Mouse (Mus musculus) hindbrain, embryonic 11.5 days (tissue): ENCODE data around the gene Unkl. TPM values are rescaled to one million over a fixed set of nuclear protein-coding genes. Genes with fewer than 3 reads are reported as not detected.

Experiments used
- ATAC-seq: fragments of 200-750 bp; cut with Nextera tagmentation; 2 replicates; pipeline ENCODE4 v1.8.0; 2017; ENCODE audit warnings: mild to moderate bottlenecking, moderate TSS enrichment, moderate library complexity; ENCODE audit not compliant: low FRiP score
- DNase-seq: peaks from one replicate; pipeline ENCODE4 v3.0.0-alpha.2; 2015; ENCODE audit warnings: low spot score
- H3K27ac ChIP-seq: fragments of 300-500 bp; sonication (generic); 2 replicates; pipeline ENCODE4 v1.5.1; 2014; ENCODE audit warnings: mild to moderate bottlenecking, low read depth, low read length
- H3K27me3 ChIP-seq: fragments of 300-500 bp; sonication (generic); 2 replicates; pipeline ENCODE4 v1.6.1; 2014; ENCODE audit warnings: mild to moderate bottlenecking, low read length, moderate library complexity, mixed read lengths; ENCODE audit not compliant: control insufficient read depth, insufficient read depth
- H3K36me3 ChIP-seq: fragments of 300-500 bp; sonication (generic); 2 replicates; pipeline ENCODE4 v1.6.1; 2014; ENCODE audit warnings: mild to moderate bottlenecking, low read length, moderate library complexity, mixed read lengths; ENCODE audit not compliant: control insufficient read depth, insufficient read depth
- H3K4me1 ChIP-seq: fragments of 300-500 bp; sonication (generic); replicated peaks from 2 replicates; pipeline ENCODE4 v1.6.1; 2014; ENCODE audit warnings: low read length, mixed read lengths; ENCODE audit not compliant: control insufficient read depth, insufficient read depth
- H3K4me2 ChIP-seq: fragments of 300-500 bp; sonication (generic); replicated peaks from 2 replicates; pipeline ENCODE4 v1.6.1; 2014; ENCODE audit warnings: mild to moderate bottlenecking, low read depth, low read length
- H3K4me3 ChIP-seq: fragments of 300-500 bp; sonication (generic); 2 replicates; pipeline ENCODE4 v1.5.1; 2014; ENCODE audit warnings: low read depth, low read length
- H3K9ac ChIP-seq: fragments of 300-500 bp; sonication (generic); 2 replicates; pipeline ENCODE4 v1.6.1; 2014; ENCODE audit warnings: low read depth, low read length
- H3K9me3 ChIP-seq: fragments of 300-500 bp; sonication (generic); 2 replicates; pipeline ENCODE4 v1.6.1; 2016; ENCODE audit warnings: low read length; ENCODE audit not compliant: control insufficient read depth
- WGBS: fragments of 180-500 bp; shearing (Covaris S2); extraction: QIAGEN DNeasy Blood & Tissue Kit; methylation state at CpG from one replicate; pipeline ENCODE4 v1.1.7; 2014; 5-methylcytosine and 5-hydroxymethylcytosine counted together
- polyA plus RNA-seq: library from polyadenylated mRNA; unstranded; fragments of >200 nt; fragmentation: Nextera tagmentation; extraction: Ambion mirVana; gene quantifications from 2 replicates; pipeline ENCODE4 v1.2.1, GENCODE M21; 2014

Unkl gene
- polyA plus RNA-seq, 1 experiment from 2014 or later, result 4.3 TPM

DNA sequence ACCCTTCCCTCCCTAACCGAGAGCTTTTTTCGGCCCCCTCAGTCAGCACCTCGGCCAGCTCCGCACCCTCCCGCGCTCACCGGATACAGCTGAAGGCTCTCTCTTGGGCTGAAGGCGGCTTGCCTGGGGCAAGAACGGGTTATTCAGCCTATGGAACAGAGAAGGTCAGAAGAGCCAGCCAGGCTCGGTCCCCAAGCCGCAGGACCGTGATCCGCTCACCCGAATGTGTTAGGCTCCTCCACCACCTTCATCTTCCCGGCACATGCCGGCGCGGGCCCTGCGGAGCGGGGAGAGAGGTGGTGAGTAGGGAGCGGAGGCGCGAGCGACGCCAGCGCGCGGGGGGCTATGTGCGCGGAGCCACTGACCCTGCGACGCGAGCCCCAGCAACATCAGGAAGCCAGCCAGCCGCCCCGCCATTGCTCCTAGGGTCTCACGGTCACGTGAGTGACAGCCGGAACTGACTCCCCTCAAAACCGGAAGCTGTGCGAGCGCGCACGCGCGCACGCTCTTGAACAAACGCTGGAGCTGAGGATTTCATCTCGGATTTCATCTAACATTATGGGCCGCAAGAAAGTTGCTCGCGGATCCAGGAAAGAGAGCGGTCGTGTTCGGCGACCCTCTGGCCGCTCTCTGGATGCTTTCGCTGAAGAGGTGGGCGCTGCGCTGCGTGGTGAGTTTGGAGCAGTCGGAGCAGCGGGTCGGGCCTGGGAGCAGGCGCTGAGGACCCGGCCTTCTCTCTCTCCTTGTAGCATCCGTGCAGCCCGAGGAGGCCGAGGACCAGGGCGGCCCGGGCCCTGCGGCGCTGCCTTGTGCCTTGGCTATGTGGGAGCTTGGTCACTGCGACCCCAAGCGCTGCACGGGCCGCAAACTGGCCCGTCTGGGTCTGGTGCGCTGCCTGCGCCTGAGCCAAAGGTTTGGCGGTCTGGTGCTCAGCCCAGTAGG, 51.8 kb downstream of the Unkl start, which contains the start of the genes Gnptg and Tsr3:
TSS of gene Gnptg (minus strand) at position 430 of the 942 bp plus-strand sequence.
TSS of gene Tsr3 (plus strand) at position 476 of the 942 bp plus-strand sequence.
- ATAC-seq (peak; percentile 82), DNase-seq (peak; percentile 96)
- Histone ChIP-seq H3K4me3 (peak within 1 kb of the TSS; percentile 100), H3K4me1 (peaks cover 7% of the 10 kb centered on the region), H3K27me3 (no peaks in the 10 kb centered on the region), H3K4me2 (peak within 1 kb of the TSS; percentile 92), H3K9me3 (no peaks in the 10 kb centered on the region), H3K9ac (peak within 1 kb of the TSS; percentile 99), H3K36me3 (peaks cover 8% of the 10 kb centered on the region), H3K27ac (peak within 1 kb of the TSS; percentile 70)
- WGBS, result under 1% methylated on average over 79 of the region's 80 CpGs

DNA sequence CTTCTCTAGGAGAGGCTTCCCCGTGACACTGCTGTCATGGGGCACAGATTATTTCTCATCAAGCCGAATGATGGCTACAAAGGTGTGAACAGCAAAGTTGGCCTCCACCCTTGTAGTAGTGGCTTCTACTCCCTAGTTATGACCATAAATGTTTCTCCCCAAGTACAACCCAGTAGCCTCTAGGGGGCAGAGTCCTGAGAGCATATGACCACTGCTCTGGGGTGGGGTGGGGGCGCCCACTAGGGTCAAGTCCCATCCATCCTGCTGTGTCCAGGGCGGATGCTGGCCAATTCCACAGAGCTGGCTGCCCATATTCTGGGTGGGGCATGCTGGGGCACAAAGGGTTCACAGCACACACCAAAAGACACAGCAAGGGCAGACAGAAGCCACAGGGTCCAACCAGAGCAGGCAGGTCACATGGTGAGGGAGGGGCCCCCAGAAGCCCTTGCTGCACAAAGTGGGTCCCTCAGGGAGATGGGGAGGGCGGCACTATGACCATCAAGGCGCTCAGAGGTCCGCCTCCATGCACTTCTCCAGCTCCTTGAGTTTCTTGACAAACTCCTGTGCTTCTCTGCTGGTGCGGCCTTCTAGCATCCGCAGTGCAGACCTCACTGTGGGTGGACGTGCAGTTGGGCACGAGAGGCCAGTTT, 55.1 kb downstream of the Unkl start:
- Histone ChIP-seq H3K4me1 (peaks cover 7% of the 10 kb centered on the region), H3K27ac (no peak overlapping the region), H3K36me3 (peaks cover 8% of the 10 kb centered on the region), H3K4me3 (no peak overlapping the region), H3K9ac (no peak overlapping the region), H3K4me2 (no peak overlapping the region), H3K27me3 (no peaks in the 10 kb centered on the region), H3K9me3 (no peaks in the 10 kb centered on the region)
- ATAC-seq, result no peak
- DNase-seq, result no peak
- 80% methylated on average over 11 of the region's 11 CpGs for WGBS

DNA sequence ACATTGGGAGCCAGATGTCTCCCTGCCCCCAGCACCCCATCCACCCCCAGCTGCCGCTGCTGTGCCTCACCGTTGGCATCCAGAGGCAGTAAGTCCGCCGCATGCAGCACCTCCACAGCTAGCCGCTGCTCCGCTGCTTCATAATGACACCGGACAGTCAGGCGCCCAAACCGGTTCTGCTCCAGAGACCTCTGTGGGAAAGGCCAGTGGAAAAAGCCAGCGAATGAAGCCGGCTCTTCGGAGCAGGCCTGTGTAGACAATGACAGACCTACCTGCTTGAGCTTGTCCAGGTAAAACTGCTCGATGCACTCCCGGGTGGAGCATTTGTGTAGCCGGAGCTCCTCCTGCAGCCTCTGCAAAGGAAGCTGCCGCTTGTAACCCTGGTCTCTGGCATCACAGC, 56.0 kb downstream of the Unkl start:
- Histone ChIP-seq H3K4me3 (no peak overlapping the region), H3K36me3 (peaks cover 8% of the 10 kb centered on the region)
- no peak for DNase-seq

DNA sequence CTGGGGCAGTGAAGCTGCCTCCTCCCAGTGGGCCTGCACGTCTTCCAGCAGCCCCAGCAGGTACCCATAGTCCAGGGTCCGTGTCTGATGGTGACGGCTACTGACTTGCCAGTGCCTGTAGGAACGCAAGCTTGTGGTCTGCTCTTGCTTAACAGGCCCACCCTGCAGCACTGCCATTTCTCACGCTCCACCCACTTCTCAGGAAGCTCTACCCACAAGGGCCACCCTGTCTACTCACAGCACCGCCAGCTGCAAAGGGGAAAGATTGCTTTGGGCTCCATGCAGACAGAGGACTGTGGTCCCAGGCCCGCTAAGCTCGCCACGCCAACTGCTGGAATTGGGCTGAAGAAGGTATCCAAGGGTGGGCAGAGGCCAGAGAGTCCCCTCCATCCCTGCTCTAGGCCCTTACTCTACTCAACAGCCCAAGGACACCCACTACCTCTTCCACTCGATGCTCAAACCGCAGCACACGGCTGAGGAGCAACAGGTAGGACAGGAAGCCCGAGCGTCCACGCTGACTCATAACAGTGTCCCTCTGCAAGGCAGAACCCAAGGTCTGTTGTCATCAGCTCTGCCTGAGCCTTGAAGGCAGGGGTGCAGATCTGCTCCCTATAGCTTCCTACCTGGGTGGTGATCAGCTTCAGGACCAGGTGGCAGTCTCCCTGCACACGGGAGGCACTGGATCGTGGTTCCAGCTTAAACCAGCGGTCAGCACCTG, 60.0 kb downstream of the Unkl start:
- no peaks in the 10 kb centered on the region; the same call in 1 of the 2 replicates for H3K27me3 ChIP-seq
- peaks cover 3% of the 10 kb centered on the region; the same call in 1 of the 2 replicates for H3K4me1 ChIP-seq
- H3K36me3 ChIP-seq, result peaks cover 3% of the 10 kb centered on the region; the same call in 1 of the 2 replicates
- 86% methylated on average over 18 of the region's 18 CpGs for WGBS
- H3K9me3 ChIP-seq, result no peaks in the 10 kb centered on the region
- no peak overlapping the region for H3K4me3 ChIP-seq
- no peak overlapping the region for H3K27ac ChIP-seq
- H3K9ac ChIP-seq, result no peak overlapping the region
- no peak for DNase-seq
- H3K4me2 ChIP-seq, result no peak overlapping the region
- ATAC-seq, result no peak

More for the DNA sequence above, 56.0 kb downstream of the Unkl start:
- Histone ChIP-seq H3K9ac (no peak overlapping the region), H3K4me2 (no peak overlapping the region), H3K27me3 (no peaks in the 10 kb centered on the region), H3K27ac (no peak overlapping the region), H3K9me3 (no peaks in the 10 kb centered on the region), H3K4me1 (peaks cover 7% of the 10 kb centered on the region)
- WGBS, result 89% methylated on average over 16 of the region's 16 CpGs
- no peak for ATAC-seq

DNA sequence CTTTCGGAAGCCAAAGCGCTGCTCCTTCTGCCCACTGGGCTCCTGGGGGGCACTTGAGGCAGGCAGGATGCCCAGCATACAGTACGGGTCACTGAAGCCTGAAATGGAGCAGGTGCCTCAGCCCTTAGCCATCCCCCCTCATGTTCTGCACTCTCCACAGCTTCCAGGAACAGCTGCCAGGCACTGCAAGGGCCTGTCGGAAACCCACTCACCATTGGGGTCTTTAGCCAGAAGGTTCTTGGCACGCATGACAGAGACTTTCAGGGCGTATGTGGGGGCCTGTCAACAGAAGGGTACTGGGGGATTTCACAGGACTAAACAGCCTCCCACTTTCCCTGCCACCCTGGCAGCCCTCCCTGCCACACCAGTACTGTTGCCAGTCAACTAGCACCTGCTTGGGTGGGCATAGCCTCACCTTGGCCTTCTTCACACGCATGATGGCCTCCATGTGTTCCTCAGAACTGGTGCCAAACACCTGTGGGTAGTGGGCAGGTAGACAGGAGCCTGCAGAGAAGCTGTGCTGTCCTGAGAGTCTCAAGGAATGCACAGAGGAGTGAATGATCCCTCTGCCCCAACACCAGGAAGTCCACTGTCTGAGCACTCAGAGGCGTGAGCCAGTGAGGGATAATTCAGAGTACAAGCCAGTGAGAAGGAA, 62.1 kb downstream of the Unkl start:
- DNase-seq (no peak), ATAC-seq (no peak)
- H3K36me3 ChIP-seq, result no peaks in the 10 kb centered on the region
- H3K27ac ChIP-seq, result no peak overlapping the region
- 81% methylated on average over 8 of the region's 8 CpGs for WGBS
- no peaks in the 10 kb centered on the region for H3K9me3 ChIP-seq
- H3K9ac ChIP-seq, result no peak overlapping the region
- H3K27me3 ChIP-seq, result peaks cover 5% of the 10 kb centered on the region; the same call in 1 of the 2 replicates
- H3K4me2 ChIP-seq, result no peak overlapping the region
- H3K4me1 ChIP-seq, result peaks cover 12% of the 10 kb centered on the region
- no peak overlapping the region for H3K4me3 ChIP-seq

DNA sequence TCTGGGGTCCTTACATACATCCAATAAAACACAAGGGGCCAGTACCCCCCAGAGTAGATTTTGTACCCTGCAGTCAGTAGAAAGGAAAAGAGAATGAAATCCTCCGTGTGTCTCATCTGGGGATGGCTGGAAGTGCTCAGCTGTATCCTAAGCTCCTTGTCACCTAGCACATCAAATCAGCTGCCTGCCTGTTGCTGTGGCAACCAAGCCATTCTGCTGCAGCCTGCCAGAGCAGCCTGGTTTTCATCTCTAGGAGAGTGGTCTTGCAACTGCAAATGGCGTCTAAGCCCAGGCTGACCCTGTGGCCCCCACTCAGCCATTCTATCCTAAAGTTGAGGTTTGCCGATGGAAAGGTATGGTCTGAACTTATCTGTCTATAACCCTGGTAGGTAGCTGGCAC, 64.4 kb downstream of the Unkl start:
- Histone ChIP-seq H3K4me2 (no peak overlapping the region), H3K9ac (no peak overlapping the region), H3K9me3 (no peaks in the 10 kb centered on the region), H3K36me3 (no peaks in the 10 kb centered on the region), H3K27ac (no peak overlapping the region), H3K4me1 (peaks cover 19% of the 10 kb centered on the region), H3K4me3 (no peak overlapping the region), H3K27me3 (peaks cover 16% of the 10 kb centered on the region)
- 30% methylated on average over 3 of the region's 3 CpGs for WGBS
- peak; percentile 48 for DNase-seq
- ATAC-seq, result peak; percentile 59

DNA sequence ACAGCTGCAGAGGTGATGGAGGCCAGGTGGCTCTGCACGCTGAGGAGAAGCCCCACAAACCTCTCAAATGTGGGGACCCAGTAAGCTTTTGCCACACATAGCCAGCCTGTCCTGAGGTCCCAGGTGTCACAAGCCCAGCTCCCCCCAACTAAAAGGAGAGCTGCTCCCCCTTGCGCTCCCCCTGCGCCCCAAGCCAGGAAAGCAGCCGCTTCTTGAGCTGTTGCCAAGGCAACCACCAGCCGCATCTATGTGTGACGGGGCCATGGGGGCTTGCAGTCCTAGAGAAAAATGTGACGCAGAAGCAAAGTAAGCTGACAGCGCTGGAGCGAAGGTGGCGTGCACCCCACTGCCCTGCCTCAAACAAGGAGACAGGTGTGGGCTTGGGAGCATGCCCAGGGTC, 65.6 kb downstream of the Unkl start:
- H3K4me2 ChIP-seq, result 0 out of 2 replicates have a peak overlapping the region, but pooled peaks have one; percentile 8
- WGBS, result 21% methylated on average over 10 of the region's 10 CpGs
- DNase-seq, result peak; percentile 50
- 0 out of 2 replicates have a peak overlapping the region, but pooled peaks have one; percentile 34 for H3K9ac ChIP-seq
- peaks cover 16% of the 10 kb centered on the region for H3K27me3 ChIP-seq
- H3K9me3 ChIP-seq, result no peaks in the 10 kb centered on the region
- H3K36me3 ChIP-seq, result no peaks in the 10 kb centered on the region
- no peak overlapping the region for H3K27ac ChIP-seq
- H3K4me1 ChIP-seq, result peaks cover 19% of the 10 kb centered on the region
- no peak overlapping the region for H3K4me3 ChIP-seq
- ATAC-seq, result no peak

DNA sequence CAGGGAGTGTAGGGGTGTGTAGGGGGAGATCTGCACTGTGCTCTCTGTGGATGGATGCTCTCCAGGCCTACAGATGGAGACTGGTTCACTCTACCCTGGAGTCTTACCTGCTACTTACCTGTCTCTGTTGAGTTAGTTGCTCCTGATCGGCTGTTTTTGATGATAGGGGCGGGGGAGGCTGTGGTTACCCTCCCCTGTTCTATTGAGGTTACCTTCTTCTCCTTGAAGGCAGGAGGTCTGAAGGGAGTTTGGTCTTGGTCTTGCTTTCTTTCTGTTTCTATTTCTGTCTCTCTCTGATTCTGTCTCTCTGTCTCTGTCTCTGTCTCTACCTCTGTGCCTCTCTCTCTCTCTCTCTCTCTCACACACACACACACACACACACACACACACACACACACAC, 66.9 kb downstream of the Unkl start:
- Histone ChIP-seq H3K36me3 (no peaks in the 10 kb centered on the region), H3K4me3 (no peak overlapping the region), H3K9me3 (no peaks in the 10 kb centered on the region), H3K27ac (no peak overlapping the region), H3K4me2 (no peak overlapping the region), H3K27me3 (peaks cover 16% of the 10 kb centered on the region), H3K9ac (no peak overlapping the region), H3K4me1 (peaks cover 19% of the 10 kb centered on the region)
- DNase-seq (no peak), ATAC-seq (no peak)
- WGBS, result 71% methylated on average over 2 of the region's 2 CpGs
